Mouse (Mus musculus) heart, embryonic 14.5 days (tissue): ENCODE results near the gene Itpkc. TPM values are rescaled to one million over a fixed set of nuclear protein-coding genes. Genes with fewer than 3 reads are reported as not detected.
A peak's percentile ranks its signal among the peaks of the same experiment; 100 is the strongest.

Source experiments
- ATAC-seq: fragments of 200-750 bp; cut with Nextera tagmentation; 2 replicates; pipeline ENCODE4 v1.8.0; 2017; ENCODE audit warnings: low read depth, moderate TSS enrichment; ENCODE audit not compliant: insufficient number of reproducible peaks, insufficient read depth, low FRiP score
- H3K27ac ChIP-seq, 2 experiments: fragments of 200-500 bp in 1 of 2; fragments of 300-500 bp in 1 of 2; sonication (generic) in 1 of 2; replicated peaks in 1 of 2; 2 replicates each; pipeline ENCODE4 v1.5.1; 2012 to 2014; ENCODE audit warnings: low read depth in 2 of 2, low read length in 2 of 2, control low read depth in 1 of 2, mild to moderate bottlenecking in 1 of 2, mixed read lengths in 1 of 2; ENCODE audit not compliant: control insufficient read depth in 1 of 2, insufficient read depth in 1 of 2
- H3K27me3 ChIP-seq: fragments of 300-500 bp; sonication (generic); 2 replicates; pipeline ENCODE4 v1.6.1; 2014; ENCODE audit warnings: mild to moderate bottlenecking, low read length, control low read depth; ENCODE audit not compliant: control insufficient read depth, insufficient read depth
- H3K36me3 ChIP-seq: fragments of 300-500 bp; sonication (generic); 2 replicates; pipeline ENCODE4 v1.6.1; 2014; ENCODE audit warnings: mild to moderate bottlenecking, control low read depth, low read length, mixed read lengths; ENCODE audit not compliant: control insufficient read depth, insufficient read depth
- H3K4me1 ChIP-seq, 2 experiments: fragments of 200-500 bp in 1 of 2; fragments of 300-500 bp in 1 of 2; sonication (generic) in 1 of 2; 2 replicates each; pipeline ENCODE4 v1.6.1; 2012 to 2014; ENCODE audit warnings: low read length in 2 of 2, control low read depth in 1 of 2, mixed read lengths in 1 of 2; ENCODE audit not compliant: control insufficient read depth in 2 of 2, insufficient read depth in 2 of 2
- H3K4me2 ChIP-seq: fragments of 300-500 bp; sonication (generic); 2 replicates; pipeline ENCODE4 v1.6.1; 2014; ENCODE audit warnings: mild to moderate bottlenecking, low read length
- H3K4me3 ChIP-seq, 2 experiments: fragments of 200-500 bp in 1 of 2; fragments of 300-500 bp in 1 of 2; sonication (generic) in 1 of 2; 2 replicates each; pipeline ENCODE4 v1.5.1; 2012 to 2014; ENCODE audit warnings: low read length in 2 of 2, mild to moderate bottlenecking in 2 of 2, control low read depth in 1 of 2, low read depth in 1 of 2, moderate library complexity in 1 of 2; ENCODE audit not compliant: control insufficient read depth in 1 of 2, insufficient read depth in 1 of 2
- H3K9ac ChIP-seq: fragments of 300-500 bp; sonication (generic); 2 replicates; pipeline ENCODE4 v1.6.1; 2014; ENCODE audit warnings: mild to moderate bottlenecking, low read length
- H3K9me3 ChIP-seq: fragments of 300-500 bp; sonication (generic); 2 replicates; pipeline ENCODE4 v1.6.1; 2016; ENCODE audit warnings: low read length, control low read depth; ENCODE audit not compliant: control insufficient read depth
- WGBS: fragments of 180-500 bp; shearing (Covaris S2); extraction: QIAGEN DNeasy Blood & Tissue Kit; methylation state at CpG from one replicate; pipeline ENCODE4 v1.1.7; 2014; 5-methylcytosine and 5-hydroxymethylcytosine counted together
- polyA plus RNA-seq: library from polyadenylated mRNA; unstranded; fragments of >200 nt; fragmentation: Nextera tagmentation; extraction: Ambion mirVana; gene quantifications from 2 replicates; pipeline ENCODE4 v1.2.1, GENCODE M21; 2014

Itpkc gene
- polyA plus RNA-seq, 1 experiment from 2014 or later: 3.8 TPM

DNA sequence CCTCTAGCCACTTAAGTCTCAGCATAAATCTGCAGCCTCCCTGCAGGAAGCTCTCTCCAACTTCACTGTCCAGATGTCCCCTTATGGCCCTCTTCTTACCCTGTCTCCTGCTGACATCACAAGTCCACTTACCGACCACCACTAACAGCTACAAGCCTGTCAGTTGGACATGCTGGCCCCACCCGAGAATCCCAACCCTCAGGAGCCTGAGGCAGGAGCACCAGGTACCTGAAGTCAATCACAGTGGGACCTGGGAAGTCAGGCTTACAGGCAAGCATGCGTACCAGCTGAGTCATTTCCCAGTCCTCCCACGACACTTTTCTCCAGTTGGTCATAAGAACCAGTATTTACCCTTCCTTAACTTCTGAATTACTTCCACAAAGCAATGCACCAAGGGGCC is 34.7 kb downstream of the Itpkc start:
- Histone ChIP-seq H3K4me2 (no peak overlapping the region), H3K27ac (no peak overlapping the region), H3K4me3 (no peak overlapping the region), H3K36me3 (peaks cover 74% of the 10 kb centered on the region), H3K27me3 (no peaks in the 10 kb centered on the region), H3K9me3 (no peaks in the 10 kb centered on the region), H3K9ac (no peak overlapping the region), H3K4me1 (peaks cover 4 to 13% of the 10 kb centered on the region in 2 experiments)
- WGBS: 76% methylated on average over 4 of the region's 4 CpGs
- no peak for ATAC-seq

- Histone ChIP-seq H3K4me3 (no peak overlapping the region), H3K27me3 (no peaks in the 10 kb centered on the region), H3K4me1 (peaks cover 4 to 13% of the 10 kb centered on the region in 2 experiments), H3K27ac (no peak overlapping the region), H3K9ac (no peak overlapping the region), H3K4me2 (no peak overlapping the region), H3K9me3 (no peaks in the 10 kb centered on the region), H3K36me3 (peaks cover 77% of the 10 kb centered on the region)
- no peak for ATAC-seq
- 93% methylated on average over 5 of the region's 5 CpGs for WGBS
Measured at GRCm38 (mm10) chr7:27192434-27192833, 36.0 kb downstream of the Itpkc start.

- no peak overlapping the region for H3K4me3 ChIP-seq
- peaks cover 100% of the 10 kb centered on the region for H3K36me3 ChIP-seq
- H3K4me1 ChIP-seq: peaks cover 0 to 5% of the 10 kb centered on the region in 2 experiments; a peak in 2 of 4 replicates
- 0 out of 2 replicates have a peak, but pooled peaks cover 3% of the 10 kb centered on the region for H3K9me3 ChIP-seq
- no peak overlapping the region for H3K4me2 ChIP-seq
- no peak overlapping the region for H3K27ac ChIP-seq
- WGBS: 96% methylated on average over 10 of the region's 10 CpGs
- H3K9ac ChIP-seq: no peak overlapping the region
- no peak for ATAC-seq
- no peaks in the 10 kb centered on the region for H3K27me3 ChIP-seq
Measured at GRCm38 (mm10) chr7:27189271-27189931, 39.1 kb downstream of the Itpkc start.

DNA sequence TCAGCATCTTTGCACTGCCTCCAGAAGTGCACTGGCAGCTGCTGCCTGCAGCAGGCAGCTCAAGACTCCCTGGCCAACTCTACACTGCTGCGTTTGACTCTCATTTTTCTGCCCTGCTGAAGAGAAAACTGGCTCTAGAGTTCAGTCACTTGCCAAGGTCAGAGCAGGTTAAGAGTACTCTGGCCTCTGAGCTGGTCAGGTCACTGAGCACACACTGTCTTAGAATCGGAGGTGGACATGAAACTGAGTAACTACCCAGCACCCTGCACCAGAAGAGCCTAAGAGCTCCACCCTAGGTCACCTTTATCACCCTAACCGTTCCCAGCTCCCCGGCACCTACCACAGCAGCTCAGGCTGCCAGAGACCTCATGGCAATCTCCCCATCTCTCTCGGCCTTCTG is 42.5 kb downstream of the Itpkc start:
- Histone ChIP-seq H3K4me1 (no peaks in the 10 kb centered on the region), H3K4me3 (no peak overlapping the region), H3K36me3 (peaks cover 82% of the 10 kb centered on the region), H3K4me2 (no peak overlapping the region), H3K27me3 (no peaks in the 10 kb centered on the region), H3K27ac (no peak overlapping the region), H3K9me3 (0 out of 2 replicates have a peak, but pooled peaks cover 3% of the 10 kb centered on the region), H3K9ac (no peak overlapping the region)
- no peak for ATAC-seq
- WGBS: 94% methylated on average over 5 of the region's 5 CpGs

DNA sequence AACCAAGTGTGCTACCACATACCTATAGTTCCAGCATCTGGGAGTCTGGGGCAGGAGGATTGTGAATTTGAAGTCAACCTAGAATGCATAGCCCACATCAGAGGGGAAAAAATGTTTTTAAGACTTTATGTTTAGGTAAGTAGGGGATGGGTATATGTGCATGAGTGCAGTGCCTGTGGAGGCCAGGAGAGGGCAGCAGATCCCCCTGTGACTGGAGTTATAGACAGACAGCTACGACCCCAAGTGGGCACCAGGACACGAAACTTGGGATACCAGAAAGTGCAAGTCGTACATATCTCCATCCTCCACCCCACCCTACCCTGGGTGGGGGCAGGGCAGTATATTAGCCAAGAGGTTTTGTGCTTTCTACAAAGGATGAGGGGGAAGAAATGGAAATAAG is 43.5 kb downstream of the Itpkc start:
- Histone ChIP-seq H3K27ac (no peak overlapping the region), H3K4me2 (no peak overlapping the region), H3K27me3 (no peaks in the 10 kb centered on the region), H3K9me3 (0 out of 2 replicates have a peak, but pooled peaks cover 3% of the 10 kb centered on the region), H3K9ac (no peak overlapping the region), H3K36me3 (peaks cover 71% of the 10 kb centered on the region), H3K4me3 (no peak overlapping the region), H3K4me1 (no peaks in the 10 kb centered on the region; a peak in 1 of 4 replicates)
- whole genome bisulfite sequencing: 62% methylated on average over 3 of the region's 3 CpGs
- no peak for ATAC-seq

GRCm38 (mm10) chr7:27182498-27182897 is 46.0 kb downstream of the Itpkc start:
- peaks cover 47% of the 10 kb centered on the region for H3K36me3 ChIP-seq
- no peak for ATAC-seq
- H3K4me2 ChIP-seq: no peak overlapping the region
- peaks cover 0 to 4% of the 10 kb centered on the region in 2 experiments; a peak in 2 of 4 replicates for H3K4me1 ChIP-seq
- no peak overlapping the region for H3K9ac ChIP-seq
- 88% methylated on average over 1 of the region's 1 CpGs for WGBS
- H3K9me3 ChIP-seq: 0 out of 2 replicates have a peak, but pooled peaks cover 3% of the 10 kb centered on the region
- no peaks in the 10 kb centered on the region for H3K27me3 ChIP-seq
- no peak overlapping the region for H3K27ac ChIP-seq
- no peak overlapping the region for H3K4me3 ChIP-seq

- 62% methylated on average over 14 of the region's 14 CpGs for WGBS
- no peak within 1 kb of the TSS for H3K4me3 ChIP-seq
- H3K9me3 ChIP-seq: 0 out of 2 replicates have a peak, but pooled peaks cover 3% of the 10 kb centered on the region
- peak within 1 kb of the TSS in 1 of 2 experiments; percentile 33; a peak in 2 of 4 replicates for H3K27ac ChIP-seq
- ATAC-seq: no peak
- H3K27me3 ChIP-seq: no peaks in the 10 kb centered on the region
- no peak within 1 kb of the TSS for H3K4me2 ChIP-seq
- peaks cover 32% of the 10 kb centered on the region for H3K36me3 ChIP-seq
- no peak within 1 kb of the TSS for H3K9ac ChIP-seq
- peaks cover 0 to 4% of the 10 kb centered on the region in 2 experiments; a peak in 2 of 4 replicates for H3K4me1 ChIP-seq
Measured at GRCm38 (mm10) chr7:27180837-27181695, 47.4 kb downstream of the Itpkc start, which contains the start of the genes Gm21983 and Mia. Gene Gm21983, minus strand, starts transcription at chr7:27181086. Gene Mia, minus strand, starts transcription at chr7:27181157.
